Mouse (Mus musculus) neural tube, embryonic 14.5 days (tissue): Measurements from ENCODE around the gene Lonp2. TPM values are rescaled to one million over a fixed set of nuclear protein-coding genes. Genes with fewer than 3 reads are reported as not detected.

Source experiments
- ATAC-seq: fragments of 200-750 bp; cut with Nextera tagmentation; 2 replicates; pipeline ENCODE4 v1.8.0; 2017; ENCODE audit warnings: low read depth, mild to moderate bottlenecking, moderate TSS enrichment, moderate library complexity
- H3K27ac ChIP-seq: fragments of 300-500 bp; sonication (generic); 2 replicates; pipeline ENCODE4 v1.5.1; 2014; ENCODE audit warnings: low read depth, mild to moderate bottlenecking, control low read depth, low read length, moderate library complexity, mixed read lengths
- H3K27me3 ChIP-seq: fragments of 300-500 bp; sonication (generic); 2 replicates; pipeline ENCODE4 v1.6.1; 2014; ENCODE audit warnings: low read length; ENCODE audit not compliant: control insufficient read depth, insufficient read depth
- H3K36me3 ChIP-seq: fragments of 300-500 bp; sonication (generic); 2 replicates; pipeline ENCODE4 v1.6.1; 2014; ENCODE audit warnings: low read length, mixed read lengths; ENCODE audit not compliant: control insufficient read depth, insufficient read depth
- H3K4me1 ChIP-seq: fragments of 300-500 bp; sonication (generic); 2 replicates; pipeline ENCODE4 v1.6.1; 2014; ENCODE audit warnings: low read length; ENCODE audit not compliant: control insufficient read depth, insufficient read depth
- H3K4me2 ChIP-seq: fragments of 300-500 bp; sonication (generic); 2 replicates; pipeline ENCODE4 v1.6.1; 2014; ENCODE audit warnings: mild to moderate bottlenecking, low read depth, low read length, control low read depth
- H3K4me3 ChIP-seq: fragments of 300-500 bp; sonication (generic); 2 replicates; pipeline ENCODE4 v1.5.1; 2014; ENCODE audit warnings: low read depth, low read length, control low read depth, mixed read lengths
- H3K9ac ChIP-seq: fragments of 300-500 bp; sonication (generic); replicated peaks from 2 replicates; pipeline ENCODE4 v1.6.1; 2014; ENCODE audit warnings: low read depth, mild to moderate bottlenecking, control low read depth, low read length, mixed read lengths
- H3K9me3 ChIP-seq: fragments of 300-500 bp; sonication (generic); 2 replicates; pipeline ENCODE4 v1.6.1; 2016; ENCODE audit warnings: low read length; ENCODE audit not compliant: control insufficient read depth
- WGBS: fragments of 180-500 bp; shearing (Covaris S2); extraction: QIAGEN DNeasy Blood & Tissue Kit; methylation state at CpG from one replicate; pipeline ENCODE4 v1.1.7; 2014; 5-methylcytosine and 5-hydroxymethylcytosine counted together
- microRNA-seq: library from miRNA; unstranded; fragments of <30 nt; microRNA quantifications from one replicate; pipeline ENCODE4, GENCODE M21; 2016
- polyA plus RNA-seq: library from polyadenylated mRNA; unstranded; fragments of >200 nt; fragmentation: Nextera tagmentation; extraction: Ambion mirVana; gene quantifications from 2 replicates; pipeline ENCODE4 v1.2.1, GENCODE M21; 2014

Lonp2 gene
- polyA plus RNA-seq, 1 experiment from 2014 or later = 82.5 TPM

- no peaks in the 10 kb centered on the region for H3K27me3 ChIP-seq
- no peak overlapping the region for H3K9ac ChIP-seq
- H3K4me3 ChIP-seq = no peak overlapping the region
- no peaks in the 10 kb centered on the region for H3K9me3 ChIP-seq
- no peak overlapping the region for H3K27ac ChIP-seq
- peaks cover 4% of the 10 kb centered on the region; the same call in 1 of the 2 replicates for H3K4me1 ChIP-seq
- WGBS = 88% methylated on average over 6 of the region's 6 CpGs
- no peak for ATAC-seq
- H3K36me3 ChIP-seq = no peaks in the 10 kb centered on the region
- H3K4me2 ChIP-seq = no peak overlapping the region
Observed at GRCm38 (mm10) chr8:86760746-86761145, 136.9 kb downstream of the Lonp2 start.

DNA sequence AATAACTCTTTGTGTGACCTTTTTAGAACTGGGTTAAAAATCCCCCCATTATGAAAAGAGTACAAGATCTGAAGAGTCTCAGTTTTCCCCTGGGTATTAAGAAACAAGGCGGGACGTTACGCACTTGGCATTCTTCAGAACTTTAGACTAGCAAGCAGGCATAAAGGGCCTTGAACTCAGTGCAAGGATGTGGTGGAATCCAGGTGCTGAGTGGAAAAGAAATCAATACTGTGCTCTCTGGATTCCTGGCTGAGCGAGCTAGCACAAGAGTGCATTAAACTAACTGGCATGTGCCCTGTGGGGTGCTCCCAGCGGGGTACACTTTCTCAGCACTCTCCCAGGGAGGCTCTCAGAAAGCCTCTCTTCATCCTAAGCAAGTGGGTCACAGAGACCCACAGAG, 139.0 kb downstream of the Lonp2 start:
- no peaks in the 10 kb centered on the region for H3K9me3 ChIP-seq
- H3K36me3 ChIP-seq = no peaks in the 10 kb centered on the region
- H3K4me3 ChIP-seq = no peak overlapping the region
- no peaks in the 10 kb centered on the region for H3K4me1 ChIP-seq
- 71% methylated on average over 5 of the region's 5 CpGs for WGBS
- H3K4me2 ChIP-seq = no peak overlapping the region
- no peaks in the 10 kb centered on the region for H3K27me3 ChIP-seq
- no peak overlapping the region for H3K27ac ChIP-seq
- no peak for ATAC-seq
- no peak overlapping the region for H3K9ac ChIP-seq

DNA sequence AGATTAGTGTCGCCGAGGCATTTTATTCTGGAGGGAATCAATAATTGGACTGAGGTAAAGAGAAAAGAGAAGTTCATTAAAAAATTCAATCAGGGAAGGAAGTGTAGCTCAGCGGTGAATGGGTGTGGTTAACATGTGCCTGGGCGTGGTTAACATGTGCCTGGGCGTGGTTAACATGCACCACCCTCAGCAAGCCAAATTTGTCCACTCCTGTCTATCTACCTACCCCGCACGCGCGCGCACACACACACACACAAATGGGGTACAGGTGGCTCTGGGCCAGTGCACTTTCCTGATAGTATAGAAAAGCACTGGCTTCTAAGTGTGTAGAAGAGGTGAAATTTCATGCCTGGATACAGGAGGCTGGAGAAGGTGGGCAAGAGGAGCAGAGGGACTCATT, 141.3 kb downstream of the Lonp2 start:
- Histone ChIP-seq H3K9me3 (no peaks in the 10 kb centered on the region), H3K4me1 (no peaks in the 10 kb centered on the region), H3K4me3 (no peak overlapping the region), H3K27ac (no peak overlapping the region), H3K4me2 (no peak overlapping the region), H3K36me3 (no peaks in the 10 kb centered on the region), H3K9ac (no peak overlapping the region), H3K27me3 (no peaks in the 10 kb centered on the region)
- WGBS = 90% methylated on average over 10 of the region's 10 CpGs
- no peak for ATAC-seq

DNA sequence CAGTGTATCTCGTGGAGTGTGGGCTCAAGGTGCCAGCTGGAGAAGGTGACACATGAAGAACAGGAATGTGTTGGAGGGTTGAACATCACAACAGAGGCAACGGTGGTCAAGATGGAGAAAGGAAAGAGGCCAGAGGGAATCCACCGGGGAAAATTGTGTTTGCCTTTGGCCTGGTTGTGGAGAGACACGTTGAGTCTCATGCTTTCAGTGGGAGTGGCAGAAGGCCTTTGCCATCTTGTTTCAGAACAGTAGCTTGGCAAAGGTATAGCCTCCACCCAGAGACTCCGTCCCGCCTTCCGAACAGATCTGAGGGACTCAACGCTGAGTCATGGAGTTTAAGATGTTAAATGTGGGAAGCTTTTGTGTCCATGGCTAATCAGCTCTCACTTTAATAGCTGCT, 141.8 kb downstream of the Lonp2 start:
- no peaks in the 10 kb centered on the region for H3K9me3 ChIP-seq
- H3K4me3 ChIP-seq = no peak overlapping the region
- 91% methylated on average over 8 of the region's 8 CpGs for WGBS
- no peaks in the 10 kb centered on the region for H3K27me3 ChIP-seq
- no peaks in the 10 kb centered on the region for H3K36me3 ChIP-seq
- H3K4me1 ChIP-seq = no peaks in the 10 kb centered on the region
- ATAC-seq = no peak
- H3K27ac ChIP-seq = no peak overlapping the region
- H3K4me2 ChIP-seq = no peak overlapping the region
- H3K9ac ChIP-seq = no peak overlapping the region

- WGBS = 87% methylated on average over 9 of the region's 9 CpGs
Observed at GRCm38 (mm10) chr8:86766548-86767211, 142.8 kb downstream of the Lonp2 start.

GRCm38 (mm10) chr8:86768499-86768898, 144.7 kb downstream of the Lonp2 start:
- no peak for ATAC-seq
- WGBS = 80% methylated on average over 5 of the region's 5 CpGs
- H3K9ac ChIP-seq = no peak overlapping the region
- H3K27ac ChIP-seq = no peak overlapping the region
- no peaks in the 10 kb centered on the region for H3K27me3 ChIP-seq
- no peak overlapping the region for H3K4me2 ChIP-seq
- no peaks in the 10 kb centered on the region for H3K4me1 ChIP-seq
- no peak overlapping the region for H3K4me3 ChIP-seq
- H3K36me3 ChIP-seq = no peaks in the 10 kb centered on the region
- no peaks in the 10 kb centered on the region for H3K9me3 ChIP-seq

More at GRCm38 (mm10) chr8:86766548-86767211, 142.8 kb downstream of the Lonp2 start:
- Histone ChIP-seq H3K4me1 (no peaks in the 10 kb centered on the region), H3K4me2 (no peak overlapping the region), H3K27ac (no peak overlapping the region), H3K36me3 (no peaks in the 10 kb centered on the region), H3K9me3 (no peaks in the 10 kb centered on the region), H3K4me3 (no peak overlapping the region), H3K27me3 (no peaks in the 10 kb centered on the region), H3K9ac (no peak overlapping the region)
- no peak for ATAC-seq

- no peaks in the 10 kb centered on the region for H3K9me3 ChIP-seq
- ATAC-seq = no peak
- no peak overlapping the region for H3K4me2 ChIP-seq
- H3K27me3 ChIP-seq = no peaks in the 10 kb centered on the region
- no peaks in the 10 kb centered on the region for H3K36me3 ChIP-seq
- no peak overlapping the region for H3K9ac ChIP-seq
- no peaks in the 10 kb centered on the region for H3K4me1 ChIP-seq
- no peak overlapping the region for H3K4me3 ChIP-seq
- WGBS = 87% methylated on average over 1 of the region's 1 CpGs
- no peak overlapping the region for H3K27ac ChIP-seq
Observed at GRCm38 (mm10) chr8:86769945-86770715, 146.3 kb downstream of the Lonp2 start.

Small RNA genes lying within 50 kb of the gene (microRNA-seq; reads per million reads assigned to microRNA genes)
- not detected for gene Gm44348

Other genes starting within 250 kb of the Lonp2 start
- gene Abcc12, start 43.4 kb upstream of the Lonp2 start, polyA plus RNA-seq = 0.17 and 0.28 TPM in 2 replicates
- gene Gm10638, start 121.7 kb downstream of the Lonp2 start, polyA plus RNA-seq = 5.5 and 6.3 TPM in 2 replicates
- gene Siah1a, start 121.9 kb downstream of the Lonp2 start, polyA plus RNA-seq = 81.0 and 88.7 TPM in 2 replicates